Mouse (Mus musculus): Measurements from ENCODE around the gene Map7d1.
"Not testable (repeated sequence)": the region's sequence is repeated elsewhere in the genome, so short reads cannot be mapped to it uniquely, and the experiment has no call there.

DNA sequence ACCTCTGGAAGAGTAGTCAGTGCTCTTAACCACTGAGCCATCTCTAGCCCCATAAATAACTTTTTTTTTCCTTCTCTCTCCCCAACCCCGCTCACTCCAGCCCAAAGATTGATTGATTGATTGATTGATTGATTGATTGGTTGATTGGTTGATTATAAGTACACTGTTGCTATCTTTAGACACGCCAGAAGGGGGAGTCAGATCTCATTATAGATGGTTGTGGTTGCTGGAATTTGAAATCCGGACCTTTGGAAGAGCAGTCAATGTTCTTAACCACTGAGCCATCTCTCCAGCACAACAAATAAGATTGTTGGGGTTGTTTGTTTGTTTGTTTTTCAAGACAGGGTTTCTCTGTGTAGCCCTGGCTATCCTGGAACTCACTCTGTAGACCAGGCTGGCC lies 36.6 kb downstream of the Map7d1 start:
- not testable (repeated sequence) for TF ChIP-seq CTCF (IDR thresholded peaks at IDR 0.05; ENCODE audit: control insufficient read depth, insufficient read depth, low read length); POLR2A (IDR thresholded peaks at IDR 0.05; ENCODE audit: borderline replicate concordance, control insufficient read depth, low read depth, low read length)
